Mouse (Mus musculus): ENCODE results near the gene Kcna10.

DNA sequence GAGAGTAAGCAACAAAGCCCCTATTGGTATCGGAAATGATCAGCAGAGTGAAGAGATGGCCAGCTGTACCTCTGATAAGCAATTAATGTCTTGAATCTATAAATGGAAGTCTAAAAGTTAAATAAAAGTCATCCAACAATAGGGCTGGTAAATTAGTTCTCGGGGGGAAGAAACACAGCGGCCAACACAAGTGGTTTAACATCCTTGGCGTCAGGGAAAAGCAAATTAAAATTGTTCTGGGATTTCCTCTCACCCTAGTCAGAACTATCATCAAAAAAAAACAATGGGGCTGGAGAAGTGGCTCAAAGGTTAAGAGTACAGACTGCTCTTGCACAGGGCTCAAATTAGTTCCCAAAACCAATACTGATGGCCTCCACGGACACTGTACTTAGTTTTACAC, 43.0 kb downstream of the Kcna10 start:
- TF ChIP-seq CTCF (IDR thresholded peaks at IDR 0.05; ENCODE audit: borderline replicate concordance, control insufficient read depth, extremely low read depth, insufficient read depth, low read length, poor library complexity) (no peak), POLR2A (IDR thresholded peaks at IDR 0.05; ENCODE audit: control insufficient read depth, extremely low read depth, insufficient read depth, low read length, poor library complexity) (no peak)

Measured in thymus, adult 2 months (tissue).